8 mouse cellular contexts compared by ENCODE assay signal in genomic region chr15:84105105-84105923, GRCm38 (mm10). TPM values are rescaled to one million over a fixed set of nuclear protein-coding genes. Genes with fewer than 3 reads are reported as not detected.
DNase-seq lines count a peak whose midpoint lies in the region; ATAC-seq lines count a peak whose summit lies in the region.

TSS of gene Sult4a1 (minus strand) at chr15:84105754.

- 1% methylated on average over 76 of the region's 77 CpGs for WGBS in lung, embryonic 16.5 days
- WGBS in neural tube, embryonic 13.5 days, result 3% methylated on average over 76 of the region's 77 CpGs

- 0 out of 2 replicates have a peak, but pooled peaks have one; percentile 10 for ATAC-seq in lung, embryonic 16.5 days (ENCODE audit: low read depth)
- peak; percentile 88 for ATAC-seq in neural tube, embryonic 13.5 days (ENCODE audit: low read depth)

- H3K4me2 ChIP-seq in lung, embryonic 16.5 days (ENCODE audit: low read depth, low read length), result peak within 1 kb of the TSS; percentile 87
- peak within 1 kb of the TSS; percentile 72 for H3K4me2 ChIP-seq in neural tube, embryonic 13.5 days

- DNase-seq in lung, postnatal 14 days, result no peak
- DNase-seq in cerebellum, adult 9-11 months, result peak; percentile 82
- DNase-seq in frontal cortex, postnatal 10 days (ENCODE audit: low spot score in 2 of 2), result peak; percentile 40 to 61
- DNase-seq in left cerebral cortex, postnatal 25 days (ENCODE audit: low spot score in 2 of 2), result peak; percentile 70 to 75
- DNase-seq in gastrocnemius, adult 18-20 months (ENCODE audit: low spot score), result no peak
- DNase-seq in B cell, adult 2 months, result no peak

- intact Hi-C loops in left cerebral cortex, postnatal 25 days (cut with DNase I), result loop anchor here (1.0 to 5.0 kb wide), 2 partner anchors 26 to 62 kb away; partner anchors contain the start of gene Pnpla3

- 0 out of 2 replicates have a peak within 1 kb of the TSS, but pooled peaks have one; percentile 11 for H3K9ac ChIP-seq in lung, embryonic 16.5 days (ENCODE audit: low read length)
- peak within 1 kb of the TSS; percentile 78 for H3K9ac ChIP-seq in neural tube, embryonic 13.5 days

- H3K4me3 ChIP-seq in lung, embryonic 16.5 days (ENCODE audit: low read length), result peak within 1 kb of the TSS; percentile 55
- H3K4me3 ChIP-seq in neural tube, embryonic 13.5 days, result peak within 1 kb of the TSS; percentile 59

- H3K4me1 ChIP-seq in lung, embryonic 16.5 days (replicated peaks; ENCODE audit: control insufficient read depth, insufficient read depth, low read length), result peaks cover 7% of the 10 kb centered on the region; the same call in 1 of the 2 replicates
- H3K4me1 ChIP-seq in neural tube, embryonic 13.5 days (replicated peaks), result peaks cover 35% of the 10 kb centered on the region

- H3K36me3 ChIP-seq in lung, embryonic 16.5 days (ENCODE audit: control insufficient read depth, insufficient read depth, low read length), result no peaks in the 10 kb centered on the region
- no peaks in the 10 kb centered on the region for H3K36me3 ChIP-seq in neural tube, embryonic 13.5 days

- H3K27me3 ChIP-seq in lung, embryonic 16.5 days (ENCODE audit: control insufficient read depth, insufficient read depth, low read depth, low read length), result peaks cover 28% of the 10 kb centered on the region
- H3K27me3 ChIP-seq in neural tube, embryonic 13.5 days, result peaks cover 38% of the 10 kb centered on the region

- H3K9me3 ChIP-seq in lung, embryonic 16.5 days (ENCODE audit: control insufficient read depth, low read length), result no peaks in the 10 kb centered on the region
- no peaks in the 10 kb centered on the region for H3K9me3 ChIP-seq in neural tube, embryonic 13.5 days

- H3K27ac ChIP-seq in lung, embryonic 16.5 days (ENCODE audit: low read length), result no peak within 1 kb of the TSS
- H3K27ac ChIP-seq in neural tube, embryonic 13.5 days (replicated peaks), result peak within 1 kb of the TSS; percentile 61

RNA-seq across cellular contexts. Expression of gene Sult4a1, which starts in this region (rescaled TPM):
- 0.98 and 1.7 TPM in 2 replicates for polyA plus RNA-seq in lung, embryonic 16.5 days (2015; fragmentation: Nextera tagmentation; extraction: Ambion mirVana)
- total RNA-seq in left cerebral cortex, postnatal 25 days (2021), result 100 to 1,000 TPM; 423 to 434 TPM
- polyA plus RNA-seq in neural tube, embryonic 13.5 days (2015; fragmentation: Nextera tagmentation; extraction: Ambion mirVana), result 87.0 and 97.2 TPM in 2 replicates
- not detected for total RNA-seq in gastrocnemius, adult 18-20 months (2021)

Comparison
In these comparisons a context has a peak if more than half of its experiments do, and no peak if none do; other contexts are left out.
1. RNA of gene Sult4a1 (total RNA-seq): 423 to 434 TPM in left cerebral cortex, postnatal 25 days; not detected in gastrocnemius, adult 18-20 months; every median in the first group is over 100 times any median in the second.
2. RNA of gene Sult4a1 (polyA plus RNA-seq): 87.0 to 97.2 TPM in neural tube, embryonic 13.5 days; 0.98 to 1.7 TPM in lung, embryonic 16.5 days; every median in the first group is over 10 times any median in the second.
3. DNase-seq: peak in cerebellum, adult 9-11 months (single experiment), frontal cortex, postnatal 10 days (2 of 2) and left cerebral cortex, postnatal 25 days (2 of 2); none in lung, postnatal 14 days (single experiment), gastrocnemius, adult 18-20 months (single experiment) and B cell, adult 2 months (0 of 2).